Mouse (Mus musculus) heart, embryonic 16.5 days (tissue): ENCODE measurements around the gene BC053393. TPM values are rescaled to one million over a fixed set of nuclear protein-coding genes. Genes with fewer than 3 reads are reported as not detected.
"Not testable (repeated sequence)": the region's sequence is repeated elsewhere in the genome, so short reads cannot be mapped to it uniquely, and the experiment has no call there.

Source experiments
- ATAC-seq: fragments of 200-750 bp; cut with Nextera tagmentation; replicated peaks from 2 replicates; pipeline ENCODE4 v1.8.0; 2017; ENCODE audit warnings: moderate number of reproducible peaks; ENCODE audit not compliant: insufficient read depth, low FRiP score; ENCODE audit errors: extremely low read depth
- H3K27ac ChIP-seq: fragments of 300-500 bp; sonication (generic); 2 replicates; pipeline ENCODE4 v1.5.1; 2014; ENCODE audit warnings: mild to moderate bottlenecking, low read length, control low read depth, moderate library complexity
- H3K27me3 ChIP-seq: fragments of 300-500 bp; sonication (generic); 2 replicates; pipeline ENCODE4 v1.6.1; 2014; ENCODE audit warnings: low read length, mixed read lengths; ENCODE audit not compliant: control insufficient read depth, insufficient read depth
- H3K36me3 ChIP-seq: fragments of 300-500 bp; sonication (generic); 2 replicates; pipeline ENCODE4 v1.6.1; 2014; ENCODE audit not compliant: control insufficient read depth, insufficient read depth
- H3K4me1 ChIP-seq: fragments of 300-500 bp; sonication (generic); 2 replicates; pipeline ENCODE4 v1.6.1; 2014; ENCODE audit warnings: low read length, mixed read lengths; ENCODE audit not compliant: control insufficient read depth, insufficient read depth
- H3K4me2 ChIP-seq: fragments of 300-500 bp; sonication (generic); 2 replicates; pipeline ENCODE4 v1.6.1; 2014; ENCODE audit warnings: low read depth, mild to moderate bottlenecking, control low read depth, low read length
- H3K4me3 ChIP-seq: fragments of 300-500 bp; sonication (generic); 2 replicates; pipeline ENCODE4 v1.5.1; 2014; ENCODE audit warnings: mild to moderate bottlenecking, control low read depth, low read length
- H3K9ac ChIP-seq: fragments of 300-500 bp; sonication (generic); 2 replicates; pipeline ENCODE4 v1.6.1; 2014; ENCODE audit warnings: low read length, control low read depth
- H3K9me3 ChIP-seq: fragments of 300-500 bp; sonication (generic); replicated peaks from 2 replicates; pipeline ENCODE4 v1.6.1; 2016; ENCODE audit warnings: low read length; ENCODE audit not compliant: control insufficient read depth
- WGBS: fragments of 180-500 bp; shearing (Covaris S2); extraction: QIAGEN DNeasy Blood & Tissue Kit; methylation state at CpG from one replicate; pipeline ENCODE4 v1.1.7; 2014; 5-methylcytosine and 5-hydroxymethylcytosine counted together
- polyA plus RNA-seq: library from polyadenylated mRNA; unstranded; fragments of >200 nt; fragmentation: Nextera tagmentation; extraction: Ambion mirVana; gene quantifications from 2 replicates; pipeline ENCODE4 v1.2.1, GENCODE M21; 2015

BC053393 gene
- polyA plus RNA-seq, 1 experiment from 2014 or later = 0.16 TPM

- no peaks in the 10 kb centered on the region for H3K36me3 ChIP-seq
- H3K4me3 ChIP-seq = no peak within 1 kb of the TSS
- no peaks in the 10 kb centered on the region for H3K9me3 ChIP-seq
- H3K27ac ChIP-seq = no peak within 1 kb of the TSS
- WGBS = 64% methylated on average over 2 of the region's 2 CpGs
- H3K9ac ChIP-seq = no peak within 1 kb of the TSS
- H3K27me3 ChIP-seq = no peaks in the 10 kb centered on the region
- H3K4me2 ChIP-seq = no peak within 1 kb of the TSS
- H3K4me1 ChIP-seq = no peaks in the 10 kb centered on the region
- no peak for ATAC-seq
Observed at GRCm38 (mm10) chr11:46629211-46629795, 58.0 kb downstream of the BC053393 start, which contains the start of gene Dppa1. Gene Dppa1 (minus strand): TSS chr11:46629261.

DNA sequence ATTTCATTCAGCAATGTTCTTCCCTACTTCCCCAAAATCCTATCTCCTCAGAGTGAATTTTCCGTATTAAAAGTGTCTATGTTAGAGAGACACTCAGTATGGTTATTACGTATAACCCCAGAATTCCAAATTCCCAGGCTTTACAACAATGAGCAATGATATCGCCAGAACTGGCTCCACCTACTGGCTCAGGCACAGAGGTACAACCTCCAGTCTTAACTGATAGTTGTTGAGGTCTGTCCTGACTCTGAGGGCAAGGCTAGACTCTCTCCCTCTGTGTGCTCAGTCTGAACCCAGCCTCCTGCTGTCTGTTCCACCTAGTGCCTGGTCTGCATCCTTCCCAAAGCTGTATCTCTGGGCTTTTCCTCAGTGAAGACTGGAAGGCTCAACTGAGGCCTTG lies 60.3 kb downstream of the BC053393 start:
- Histone ChIP-seq H3K9me3 (no peaks in the 10 kb centered on the region), H3K4me3 (no peak overlapping the region), H3K27me3 (no peaks in the 10 kb centered on the region), H3K36me3 (no peaks in the 10 kb centered on the region), H3K27ac (no peak overlapping the region), H3K4me1 (no peaks in the 10 kb centered on the region), H3K9ac (no peak overlapping the region), H3K4me2 (no peak overlapping the region)
- WGBS = 23% methylated on average over 3 of the region's 3 CpGs
- ATAC-seq = no peak

DNA sequence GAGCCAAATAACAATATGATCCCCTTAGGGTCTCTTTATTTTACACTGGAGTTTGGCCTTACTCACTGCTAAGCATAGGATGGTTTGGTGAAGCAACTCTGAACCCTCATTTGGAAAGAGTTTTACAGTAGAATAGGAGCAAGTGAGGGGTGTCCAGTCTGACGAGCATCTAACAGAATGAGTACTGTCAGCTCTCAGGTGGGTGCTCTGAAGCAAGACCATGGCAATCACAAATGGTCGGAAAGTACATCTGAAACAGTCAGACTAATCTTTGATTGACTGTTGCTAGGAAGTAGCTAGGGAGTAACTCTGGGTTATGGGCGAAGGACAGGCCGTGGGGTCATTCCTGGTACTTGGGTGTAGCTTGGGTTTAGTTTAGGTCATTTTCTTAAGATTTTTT lies 64.2 kb downstream of the BC053393 start:
- not testable (repeated sequence) for H3K27ac ChIP-seq, H3K27me3 ChIP-seq, H3K9me3 ChIP-seq, H3K4me2 ChIP-seq, H3K4me3 ChIP-seq, H3K4me1 ChIP-seq, H3K36me3 ChIP-seq, H3K9ac ChIP-seq, ATAC-seq
- 78% methylated on average over 4 of the region's 4 CpGs for WGBS

GRCm38 (mm10) chr11:46636568-46636967 lies 65.2 kb downstream of the BC053393 start:
- Histone ChIP-seq H3K4me2 (no peak overlapping the region), H3K9ac (no peak overlapping the region), H3K27ac (no peak overlapping the region), H3K4me3 (no peak overlapping the region), H3K9me3 (no peaks in the 10 kb centered on the region), H3K4me1 (no peaks in the 10 kb centered on the region), H3K27me3 (no peaks in the 10 kb centered on the region), H3K36me3 (no peaks in the 10 kb centered on the region)
- ATAC-seq = no peak
- whole genome bisulfite sequencing = 67% methylated on average over 3 of the region's 3 CpGs

Other genes starting within 250 kb of the BC053393 start
- 2.0 and 5.2 TPM in 2 replicates for gene Itk, start 182.0 kb upstream of the BC053393 start, polyA plus RNA-seq
- gene Fam71b, start 175.0 kb upstream of the BC053393 start, polyA plus RNA-seq = 0.18 TPM in 1 of 2 replicates, not detected in the other
- gene Med7, start 134.6 kb upstream of the BC053393 start, polyA plus RNA-seq = 43.6 and 47.8 TPM in 2 replicates
- gene Havcr2, start 116.6 kb upstream of the BC053393 start, polyA plus RNA-seq = 0.32 and 0.37 TPM in 2 replicates
- not detected in 2 replicates for gene Gm12169, start 47.3 kb upstream of the BC053393 start, polyA plus RNA-seq
- gene Dppa1, start 57.7 kb downstream of the BC053393 start, polyA plus RNA-seq = not detected in 2 replicates
- 0.08 TPM in 1 of 2 replicates, not detected in the other for gene Timd2, start 135.5 kb downstream of the BC053393 start, polyA plus RNA-seq
- gene Havcr1, start 163.5 kb downstream of the BC053393 start, polyA plus RNA-seq = 0.16 TPM in 1 of 2 replicates, not detected in the other
- gene Timd4, start 239.3 kb downstream of the BC053393 start, polyA plus RNA-seq = 0.52 and 0.84 TPM in 2 replicates